Mouse (Mus musculus) urinary bladder, adult 2 months (tissue): ENCODE results near the gene Phox2b. TPM values are rescaled to one million over a fixed set of nuclear protein-coding genes. Genes with fewer than 3 reads are reported as not detected.

Experiments
- DNase-seq: peaks from one replicate; pipeline ENCODE4 v3.0.0; 2022; ENCODE audit warnings: low spot score
- polyA plus RNA-seq: library from polyadenylated mRNA; depleted of rRNA; stranded (reverse); fragments of >200 nt; gene quantifications from 2 replicates; pipeline ENCODE4 v1.2.3, GENCODE M21; 2012; rRNA removed

The Phox2b gene
- polyA plus RNA-seq, 1 experiment, result 0.30 TPM

DNA sequence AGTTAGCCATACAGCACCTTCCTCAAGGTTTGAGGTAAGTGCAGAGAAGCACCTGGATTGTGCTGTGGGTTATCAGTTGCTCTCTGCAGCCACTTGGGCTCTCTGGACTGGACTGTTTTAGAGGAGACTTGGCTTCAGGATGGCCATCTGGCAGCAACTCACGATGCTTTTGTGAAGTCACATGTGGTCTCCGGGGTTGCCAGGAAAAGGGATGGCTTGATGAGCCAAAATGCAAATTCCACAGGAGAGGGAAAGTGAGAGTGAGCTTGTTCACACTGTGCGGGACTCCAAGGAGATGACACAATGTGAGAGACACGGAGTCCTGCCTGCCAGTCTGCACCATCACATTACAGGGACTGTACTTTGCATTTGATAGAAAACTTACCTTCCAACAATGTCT lies 7.3 kb downstream of the Phox2b start:
- no peak for DNase-seq

- no peak for DNase-seq
These were observed 8.2 kb downstream of the Phox2b start for GRCm38 (mm10) chr5:67090856-67091255.

DNA sequence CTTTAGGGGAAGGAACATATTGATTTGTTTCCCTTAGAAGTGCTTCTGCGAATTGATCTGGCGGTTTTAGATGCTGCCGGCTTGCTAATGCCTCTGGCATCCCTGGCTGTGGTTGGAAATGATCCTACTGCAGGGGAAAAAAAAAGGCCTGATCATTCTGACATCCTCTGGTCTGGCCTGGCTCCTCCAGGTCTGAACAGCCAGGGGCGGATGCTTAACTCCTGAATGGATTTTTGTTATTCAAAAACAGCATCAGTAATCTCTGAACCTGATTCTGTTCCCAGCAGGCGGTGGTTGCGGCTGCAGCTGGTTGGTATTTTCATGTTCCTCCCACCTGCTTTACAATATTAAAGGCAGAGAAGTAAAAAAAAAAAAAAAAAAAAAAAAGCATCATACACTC lies 16.0 kb downstream of the Phox2b start:
- no peak for DNase-seq

- DNase-seq, result no peak
These were observed 35.5 kb downstream of the Phox2b start for GRCm38 (mm10) chr5:67063596-67063995.

GRCm38 (mm10) chr5:67060519-67060918 lies 38.6 kb downstream of the Phox2b start:
- no peak for DNase-seq

DNA sequence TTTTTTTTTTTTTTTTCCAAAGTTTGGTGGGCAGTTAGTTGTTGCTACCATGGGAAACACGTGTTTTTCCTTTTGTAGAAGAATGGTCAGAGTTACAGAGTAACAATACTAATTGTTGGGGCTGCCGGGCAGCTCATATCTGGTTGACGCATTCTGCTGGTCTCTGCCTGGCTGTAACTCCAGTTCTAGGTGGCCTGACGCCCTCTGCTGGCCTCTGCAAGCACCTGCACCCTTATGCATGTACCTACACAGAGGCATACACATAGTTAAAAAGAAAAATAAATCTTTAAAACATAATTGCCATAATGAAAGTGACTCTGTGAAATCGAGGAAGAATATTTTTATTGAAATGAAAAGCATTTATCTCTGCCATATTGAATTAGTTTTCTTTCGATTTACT lies 41.3 kb downstream of the Phox2b start:
- DNase-seq, result no peak

GRCm38 (mm10) chr5:67048003-67048402 lies 51.1 kb downstream of the Phox2b start:
- no peak for DNase-seq

Other genes starting within 250 kb of the Phox2b start
- gene Tmem33, start 161.3 kb upstream of the Phox2b start, polyA plus RNA-seq, result 51.8 and 69.0 TPM in 2 replicates
- gene Slc30a9, start 207.7 kb upstream of the Phox2b start, polyA plus RNA-seq, result 46.8 and 49.0 TPM in 2 replicates